Mouse (Mus musculus) small intestine, adult 2 months (tissue): ENCODE measurements around the gene E2f6. TPM values are rescaled to one million over a fixed set of nuclear protein-coding genes. Genes with fewer than 3 reads are reported as not detected.

Experiments used
- H3K27ac ChIP-seq: fragments of 200-500 bp; 2 replicates; pipeline ENCODE4 v1.5.1; 2012; ENCODE audit warnings: low read depth, low read length, control low read depth, inconsistent platforms; ENCODE audit not compliant: insufficient read depth
- H3K27me3 ChIP-seq: fragments of 200-500 bp; 2 replicates; pipeline ENCODE4 v1.6.1; 2012; ENCODE audit warnings: mild to moderate bottlenecking, moderate library complexity, low read length, inconsistent platforms; ENCODE audit not compliant: control insufficient read depth, insufficient read depth
- H3K36me3 ChIP-seq: fragments of 200-500 bp; 2 replicates; pipeline ENCODE4 v1.6.1; 2012; ENCODE audit warnings: mild to moderate bottlenecking, low read length, control low read depth, inconsistent platforms; ENCODE audit not compliant: control insufficient read depth, insufficient read depth
- H3K4me1 ChIP-seq: fragments of 200-500 bp; 2 replicates; pipeline ENCODE4 v1.6.1; 2012; ENCODE audit warnings: low read length, inconsistent platforms, mixed read lengths; ENCODE audit not compliant: control insufficient read depth, insufficient read depth, insufficient read length
- H3K4me3 ChIP-seq: fragments of 200-500 bp; 2 replicates; pipeline ENCODE4 v1.5.1; 2012; ENCODE audit warnings: low read depth, mild to moderate bottlenecking, control low read depth, inconsistent platforms, low read length, moderate library complexity
- CTCF ChIP-seq: fragments of 200-500 bp; IDR thresholded peaks from 2 replicates; pipeline ENCODE4 v1.5.1; 2012; ENCODE audit warnings: low read depth, mild to moderate bottlenecking, control low read depth, inconsistent platforms, low read length, moderate library complexity, mixed read lengths; ENCODE audit not compliant: insufficient replicate concordance, insufficient read length; ENCODE audit errors: extremely low read depth
- POLR2A ChIP-seq: fragments of 200-500 bp; IDR thresholded peaks from 2 replicates; pipeline ENCODE4 v1.6.1; 2012; ENCODE audit warnings: low read depth, mild to moderate bottlenecking, control low read depth, inconsistent platforms, low read length, moderate library complexity
- WGBS: fragments of 180-500 bp; shearing (Covaris S2); methylation state at CpG from one replicate; pipeline ENCODE4 v1.1.7; 2018; 5-methylcytosine and 5-hydroxymethylcytosine counted together
- polyA plus RNA-seq: library from polyadenylated mRNA; depleted of rRNA; stranded (reverse); fragments of >200 nt; gene quantifications from 2 replicates; pipeline ENCODE4 v1.2.3, GENCODE M21; 2012

E2f6 gene
- polyA plus RNA-seq, 1 experiment: 6.2 TPM

- H3K4me3 ChIP-seq: no peak overlapping the region
- H3K27ac ChIP-seq: no peak overlapping the region
- TF ChIP-seq CTCF (no peak), POLR2A (no peak)
- H3K36me3 ChIP-seq: no peaks in the 10 kb centered on the region
- no peaks in the 10 kb centered on the region for H3K27me3 ChIP-seq
- WGBS: 84% methylated on average over 7 of the region's 7 CpGs
- H3K4me1 ChIP-seq: peaks cover 17% of the 10 kb centered on the region
These were observed 56.5 kb downstream of the E2f6 start for GRCm38 (mm10) chr12:16867306-16867705.

DNA sequence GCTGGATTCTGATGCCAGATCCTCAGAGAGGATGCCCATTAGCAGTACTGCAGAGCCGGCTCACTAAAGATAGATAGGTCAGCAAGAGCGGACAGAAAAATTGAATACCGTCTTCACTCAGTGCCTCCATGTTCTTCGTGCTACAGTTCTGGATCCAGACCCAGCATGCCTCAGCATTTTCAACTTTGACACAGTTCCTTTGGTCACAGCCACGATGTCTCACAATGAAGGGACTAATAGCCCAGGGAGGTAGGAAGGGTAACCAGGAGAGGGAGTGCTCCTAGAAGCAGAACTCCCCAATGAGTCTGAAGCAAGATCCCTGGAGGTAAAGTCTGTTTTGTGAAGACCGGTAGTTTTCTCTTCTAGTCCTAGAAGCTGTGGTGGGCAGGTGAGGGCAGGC lies 57.9 kb downstream of the E2f6 start:
- Histone ChIP-seq H3K4me1 (peaks cover 25% of the 10 kb centered on the region), H3K27ac (no peak overlapping the region), H3K27me3 (no peaks in the 10 kb centered on the region), H3K36me3 (no peaks in the 10 kb centered on the region), H3K4me3 (no peak overlapping the region)
- 88% methylated on average over 6 of the region's 6 CpGs for WGBS
- no peak for TF ChIP-seq CTCF
- TF ChIP-seq POLR2A: no peak

DNA sequence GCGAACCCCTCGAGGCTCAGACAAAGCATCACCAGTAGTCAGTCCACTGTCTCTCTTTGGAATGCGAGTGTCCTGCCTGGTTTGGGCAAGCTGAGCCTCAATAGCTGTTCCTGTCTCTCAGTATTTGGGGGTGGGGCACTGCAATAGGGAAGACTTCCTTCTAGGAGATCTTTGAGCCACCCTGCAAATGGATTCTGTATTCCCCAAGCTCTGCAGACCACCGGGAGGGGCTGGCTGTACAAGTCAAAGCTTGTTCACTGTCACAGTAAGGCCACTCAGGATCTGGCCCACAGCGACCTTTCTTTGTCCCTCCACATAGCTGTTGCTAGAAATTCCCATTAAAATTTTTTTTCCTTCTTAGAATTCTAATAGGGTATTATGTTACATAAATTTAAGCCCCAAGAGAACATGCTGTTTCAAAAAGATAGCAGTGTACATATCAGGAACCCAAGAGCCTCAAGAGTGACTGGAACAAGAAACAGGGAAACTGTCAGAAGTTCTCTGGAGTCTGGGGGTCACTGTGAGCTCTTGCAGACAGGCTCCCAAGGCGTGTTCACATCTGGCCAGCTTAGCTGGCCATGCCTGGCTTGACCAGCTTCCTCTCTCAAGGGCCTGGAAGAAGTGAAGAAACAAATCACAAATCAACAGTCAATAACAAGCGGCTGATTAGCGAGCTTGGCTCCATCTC lies 58.5 kb downstream of the E2f6 start:
- peaks cover 30% of the 10 kb centered on the region for H3K4me1 ChIP-seq
- 79% methylated on average over 8 of the region's 8 CpGs for WGBS
- no peak overlapping the region for H3K27ac ChIP-seq
- no peaks in the 10 kb centered on the region for H3K27me3 ChIP-seq
- no peak overlapping the region for H3K4me3 ChIP-seq
- no peak for TF ChIP-seq POLR2A
- TF ChIP-seq CTCF: no peak
- H3K36me3 ChIP-seq: no peaks in the 10 kb centered on the region

DNA sequence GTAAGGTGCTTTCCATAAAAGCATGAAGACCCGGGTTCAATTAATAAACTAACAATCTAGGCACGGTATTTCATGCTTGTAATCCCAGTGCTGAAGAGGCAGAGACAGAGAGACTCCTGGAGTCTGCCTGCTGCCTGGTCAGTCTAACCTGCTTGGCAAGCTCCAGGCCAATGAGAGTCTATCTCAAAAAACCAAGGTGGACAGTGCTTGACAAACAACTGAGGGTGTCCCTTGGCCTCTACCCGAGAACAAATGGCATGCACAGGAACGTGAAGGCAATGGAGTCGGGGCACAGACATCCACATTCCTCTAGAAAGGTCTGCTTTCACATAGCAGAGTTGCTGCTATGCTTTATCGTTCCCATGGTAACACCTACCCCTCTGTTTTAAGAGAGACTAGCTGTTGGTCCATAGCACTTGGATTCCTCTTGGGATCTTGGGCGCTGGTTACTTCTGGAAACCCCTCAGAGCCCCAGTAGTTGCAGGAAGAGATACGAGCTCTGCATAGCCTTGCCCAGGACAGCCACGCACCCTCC lies 59.2 kb downstream of the E2f6 start:
- no peak overlapping the region for H3K4me3 ChIP-seq
- TF ChIP-seq POLR2A: no peak
- no peak for TF ChIP-seq CTCF
- H3K27me3 ChIP-seq: no peaks in the 10 kb centered on the region
- 27% methylated on average over 9 of the region's 9 CpGs for WGBS
- peak overlapping the region; percentile 86 for H3K27ac ChIP-seq
- no peaks in the 10 kb centered on the region for H3K36me3 ChIP-seq
- peaks cover 37% of the 10 kb centered on the region for H3K4me1 ChIP-seq

- no peak overlapping the region for H3K4me3 ChIP-seq
- TF ChIP-seq CTCF (no peak), POLR2A (no peak)
- no peaks in the 10 kb centered on the region for H3K36me3 ChIP-seq
- WGBS: 18% methylated on average over 8 of the region's 8 CpGs
- no peaks in the 10 kb centered on the region for H3K27me3 ChIP-seq
- peak overlapping the region; percentile 86 for H3K27ac ChIP-seq
- H3K4me1 ChIP-seq: peaks cover 42% of the 10 kb centered on the region
These were observed 59.8 kb downstream of the E2f6 start for GRCm38 (mm10) chr12:16870405-16871068.

DNA sequence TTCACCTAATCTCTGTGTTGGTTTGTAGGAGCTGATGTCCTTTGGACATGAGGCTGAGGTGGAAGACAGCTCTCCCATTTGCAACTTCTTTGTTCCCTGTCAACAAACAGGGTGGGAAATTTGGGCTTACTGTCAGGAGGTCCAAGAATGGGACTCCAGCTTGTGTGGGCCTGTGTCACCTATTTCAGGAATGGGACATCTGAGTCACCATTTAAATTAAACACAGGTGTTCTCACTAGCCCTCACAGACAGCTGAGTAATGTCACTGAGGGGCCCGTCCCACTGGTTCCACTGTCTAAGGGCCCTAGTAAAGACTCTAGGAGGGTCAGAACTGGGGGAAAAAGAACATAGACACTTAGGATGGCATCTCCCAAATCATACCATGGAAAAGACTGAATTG lies 61.2 kb downstream of the E2f6 start:
- WGBS: 88% methylated on average over 1 of the region's 1 CpGs
- no peak overlapping the region for H3K27ac ChIP-seq
- no peaks in the 10 kb centered on the region for H3K36me3 ChIP-seq
- TF ChIP-seq POLR2A: no peak
- H3K27me3 ChIP-seq: no peaks in the 10 kb centered on the region
- H3K4me1 ChIP-seq: peaks cover 55% of the 10 kb centered on the region
- no peak overlapping the region for H3K4me3 ChIP-seq

- Histone ChIP-seq H3K27ac (peak overlapping the region; percentile 94), H3K27me3 (no peaks in the 10 kb centered on the region), H3K4me1 (peaks cover 58% of the 10 kb centered on the region), H3K4me3 (no peak overlapping the region), H3K36me3 (no peaks in the 10 kb centered on the region)
- TF ChIP-seq POLR2A (no peak), CTCF (no peak)
- WGBS: 64% methylated on average over 7 of the region's 7 CpGs
These were observed 62.2 kb downstream of the E2f6 start for GRCm38 (mm10) chr12:16872926-16873464.
